In genomic region chr6:112281935-112282334, GRCm38 (mm10) we compare ENCODE assay signal across 20 mouse cellular contexts.
"Had no signal": no experiment of that assay in that cellular context is flagged by ENCODE, and none has a peak within 500 bp of the region (broad histone marks: within the 10 kb centered on the region; RNA-seq: fewer than 3 reads in every experiment).

No protein-coding gene starts in this region.

- H3K27ac ChIP-seq: layer of hippocampus, adult 2 months; limb, embryonic 12.5 days; limb, embryonic 15.5 days; liver, embryonic 14.5 days; midbrain, embryonic 12.5 days; midbrain, embryonic 15.5 days; stomach, postnatal 0 days had no signal

- DNase-seq: kidney, adult 11 months; kidney, adult 8-10 months; kidney, postnatal 14 days; layer of hippocampus, postnatal 36 days; left cerebral cortex, postnatal 4 days; liver, postnatal 0 days; lung, embryonic 14.5 days; lung, postnatal 10 days; lung, postnatal 36 days; thymus, adult 2 months; thymus, postnatal 14 days; thymus, postnatal 4 days had no signal

- H3K4me3 ChIP-seq: layer of hippocampus, adult 2 months; limb, embryonic 12.5 days; limb, embryonic 15.5 days; megakaryocyte, embryonic 14.5 days; midbrain, embryonic 12.5 days; midbrain, embryonic 15.5 days had no signal

- H3K27me3 ChIP-seq: limb, embryonic 12.5 days; limb, embryonic 15.5 days; megakaryocyte, embryonic 14.5 days; midbrain, embryonic 12.5 days; midbrain, embryonic 15.5 days had no signal

- H3K36me3 ChIP-seq: limb, embryonic 12.5 days; limb, embryonic 15.5 days; midbrain, embryonic 12.5 days; midbrain, embryonic 15.5 days had no signal

- H3K4me1 ChIP-seq: limb, embryonic 15.5 days; megakaryocyte, embryonic 14.5 days; midbrain, embryonic 12.5 days; midbrain, embryonic 15.5 days had no signal
